ENCODE assay signal across 9 mouse cellular contexts in the genomic region with DNA sequence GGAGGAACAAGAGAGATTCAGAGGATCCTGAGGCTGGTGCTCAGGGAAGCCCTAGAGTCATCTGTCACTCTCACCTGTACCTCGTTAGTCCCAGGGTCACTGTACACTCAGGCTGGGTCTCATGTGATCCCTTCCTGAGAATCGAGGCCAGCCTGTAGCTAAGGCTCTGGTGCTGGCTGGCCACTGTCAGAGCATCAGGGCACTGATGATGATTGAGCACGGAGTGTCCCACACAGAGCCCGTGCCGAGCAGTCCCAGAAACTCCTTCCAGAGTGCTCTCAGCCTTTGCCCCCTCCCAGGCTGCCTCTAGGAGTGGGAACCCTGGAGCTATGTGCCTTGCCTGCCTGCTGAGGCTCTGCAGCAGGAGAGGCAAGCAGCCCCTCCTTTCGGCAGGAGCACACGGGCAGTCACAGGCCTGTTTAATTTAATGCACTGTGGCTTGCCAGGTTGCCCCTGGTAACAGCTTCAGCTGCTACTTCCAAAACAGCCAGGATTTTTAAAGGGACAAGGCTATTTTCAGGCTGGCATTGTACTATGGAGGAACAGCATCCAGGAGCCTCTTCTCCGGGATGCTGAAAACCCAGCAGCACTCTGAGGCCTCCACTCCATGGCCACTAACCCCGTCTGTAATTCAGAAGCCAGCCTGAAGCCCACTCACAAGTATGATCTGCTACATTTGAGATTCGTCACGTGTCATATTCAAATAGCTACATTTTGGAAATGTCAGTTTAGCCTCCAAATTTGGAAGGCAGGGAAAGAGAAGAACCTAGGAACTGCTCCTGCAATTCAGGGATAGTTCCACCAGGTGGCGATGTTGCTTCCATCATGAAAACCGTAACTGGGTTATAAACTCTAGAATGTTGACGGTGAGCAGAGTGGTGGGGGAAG. TPM values are rescaled to one million over a fixed set of nuclear protein-coding genes. Genes with fewer than 3 reads are reported as not detected.
DNase-seq lines count a peak whose midpoint lies in the region; ATAC-seq lines count a peak whose summit lies in the region.
"Had no signal": no experiment of that assay in that cellular context is flagged by ENCODE, and none has a peak within 500 bp of the region (broad histone marks: within the 10 kb centered on the region; RNA-seq: fewer than 3 reads in every experiment).

No protein-coding gene starts in this region.

- DNase-seq in CD4-positive, CD25-positive, alpha-beta regulatory T cell, adult 2 months (ENCODE audit: low read depth, low spot score) = peak; percentile 77
- peak; percentile 50 for DNase-seq in Muller cell, postnatal 12 days (ENCODE audit: inconsistent ontology term)
- DNase-seq in cerebellum, postnatal 4 days (ENCODE audit: low spot score in 2 of 2) = peak; percentile 49 to 83
- peak; percentile 31 to 37 for DNase-seq in gastrocnemius, adult 8-10 months (ENCODE audit: low spot score in 2 of 2)
- DNase-seq in kidney, postnatal 36 days = peak; percentile 70 to 84
- peak; percentile 44 to 49 for DNase-seq in lung, adult 18-20 months
- DNase-seq in retina, postnatal 1 day = peak; percentile 72

- ATAC-seq in activated CD4-positive, CD25-positive, alpha-beta regulatory T cell, adult 4 months = no peak

RNA-seq across cellular contexts. Expression of a gene that starts 8.3 kb away (rescaled TPM):
- total RNA-seq in gastrocnemius, adult 8-10 months (2022) = not detected
- not detected for polyA plus RNA-seq in activated CD4-positive, CD25-positive, alpha-beta regulatory T cell, adult 4 months (2017; shearing (Covaris generic))

RNA-seq across cellular contexts. Expression of a gene that starts 13.5 kb away (rescaled TPM):
- total RNA-seq in gastrocnemius, adult 8-10 months (2022) = not detected
- not detected for polyA plus RNA-seq in activated CD4-positive, CD25-positive, alpha-beta regulatory T cell, adult 4 months (2017; shearing (Covaris generic))
- polyA plus RNA-seq: liver, embryonic 15.5 days had no signal

RNA-seq across cellular contexts. Expression of a gene that starts 20.3 kb away (rescaled TPM):
- 1 to 10 TPM; 1.7 to 5.9 (median 3.7) TPM for total RNA-seq in gastrocnemius, adult 8-10 months (2022)
- 10 to 100 TPM; 10.6 to 13.0 TPM for polyA plus RNA-seq in activated CD4-positive, CD25-positive, alpha-beta regulatory T cell, adult 4 months (2017; shearing (Covaris generic))

RNA-seq across cellular contexts. Expression of a gene that starts 48.2 kb away (rescaled TPM):
- total RNA-seq in gastrocnemius, adult 8-10 months (2022) = 10 to 100 TPM; 21.9 to 28.7 (median 26.4) TPM
- polyA plus RNA-seq in activated CD4-positive, CD25-positive, alpha-beta regulatory T cell, adult 4 months (2017; shearing (Covaris generic)) = 10 to 100 TPM; 49.3 to 49.9 TPM
